Mouse (Mus musculus): ENCODE measurements around the gene AI661453. TPM values are rescaled to one million over a fixed set of nuclear protein-coding genes. Genes with fewer than 3 reads are reported as not detected.

Gene AI661453
- not detected for polyA plus RNA-seq (2017; shearing (Covaris generic))

GRCm38 (mm10) chr17:47436156-47436906, at the start of gene AI661453:
Gene AI661453 (plus strand): TSS chr17:47436615.

GRCm38 (mm10) chr17:47400451-47400850, 36.0 kb upstream of the AI661453 start, which contains the start of gene Guca1a:
Gene Guca1a (minus strand): TSS chr17:47400584.

GRCm38 (mm10) chr17:47436907-47437547, 612 bp downstream of the AI661453 start, which contains the start of gene 1700001C19Rik:
Gene 1700001C19Rik (minus strand): TSS chr17:47437376.

GRCm38 (mm10) chr17:47501946-47502706, 65.7 kb downstream of the AI661453 start, which contains the start of gene Taf8:
Gene Taf8 (minus strand): TSS chr17:47502292.

GRCm38 (mm10) chr17:47504941-47505346, 68.5 kb downstream of the AI661453 start, which contains the start of gene Ccnd3:
Gene Ccnd3 (plus strand): TSS chr17:47505051.

Other genes starting within 250 kb of the AI661453 start
- gene Mrps10, start 67.7 kb upstream of the AI661453 start, polyA plus RNA-seq (2017; shearing (Covaris generic)): 29.5 TPM
- gene Guca1b, start 51.2 kb upstream of the AI661453 start, polyA plus RNA-seq (2017; shearing (Covaris generic)): 1.3 TPM
- gene Guca1a, start 36.0 kb upstream of the AI661453 start, polyA plus RNA-seq (2017; shearing (Covaris generic)): not detected
- gene 1700001C19Rik, start 761 bp downstream of the AI661453 start, polyA plus RNA-seq (2017; shearing (Covaris generic)): not detected
- 76.8 TPM for gene Taf8, start 65.7 kb downstream of the AI661453 start, polyA plus RNA-seq (2017; shearing (Covaris generic))
- 288 TPM for gene Ccnd3, start 68.4 kb downstream of the AI661453 start, polyA plus RNA-seq (2017; shearing (Covaris generic))
- 15.7 TPM for gene Bysl, start 174.9 kb downstream of the AI661453 start, polyA plus RNA-seq (2017; shearing (Covaris generic))
- gene Med20, start 175.0 kb downstream of the AI661453 start, polyA plus RNA-seq (2017; shearing (Covaris generic)): 42.6 TPM
- 3.2 TPM for gene Gm20517, start 175.0 kb downstream of the AI661453 start, polyA plus RNA-seq (2017; shearing (Covaris generic))
- gene Usp49, start 194.1 kb downstream of the AI661453 start, polyA plus RNA-seq (2017; shearing (Covaris generic)): 2.6 TPM

Measured in naive thymus-derived CD4-positive, alpha-beta T cell, adult 5 months (primary cell).